Mouse (Mus musculus) kidney, embryonic 14.5 days (tissue): Measurements from ENCODE around the gene Tbcel. TPM values are rescaled to one million over a fixed set of nuclear protein-coding genes. Genes with fewer than 3 reads are reported as not detected.
A peak's percentile ranks its signal among the peaks of the same experiment; 100 is the strongest.

Source experiments
- ATAC-seq: fragments of 200-750 bp; cut with Nextera tagmentation; 2 replicates; pipeline ENCODE4 v1.8.0; 2017; ENCODE audit warnings: moderate number of reproducible peaks, mild to moderate bottlenecking, moderate TSS enrichment, moderate library complexity; ENCODE audit not compliant: low FRiP score, low TSS enrichment
- H3K27ac ChIP-seq: fragments of 300-500 bp; sonication (generic); 2 replicates; pipeline ENCODE4 v1.5.1; 2014; ENCODE audit warnings: low read depth, mild to moderate bottlenecking, low read length, moderate library complexity, mixed read lengths
- H3K27me3 ChIP-seq: fragments of 300-500 bp; sonication (generic); 2 replicates; pipeline ENCODE4 v1.6.1; 2014; ENCODE audit warnings: mild to moderate bottlenecking, low read length; ENCODE audit not compliant: control insufficient read depth, insufficient read depth
- H3K36me3 ChIP-seq: fragments of 300-500 bp; sonication (generic); 2 replicates; pipeline ENCODE4 v1.6.1; 2014; ENCODE audit warnings: low read length, mixed read lengths; ENCODE audit not compliant: control insufficient read depth, insufficient read depth
- H3K4me1 ChIP-seq: fragments of 300-500 bp; sonication (generic); 2 replicates; pipeline ENCODE4 v1.6.1; 2014; ENCODE audit warnings: low read length, mixed read lengths; ENCODE audit not compliant: control insufficient read depth, insufficient read depth
- H3K4me2 ChIP-seq: fragments of 300-500 bp; sonication (generic); replicated peaks from 2 replicates; pipeline ENCODE4 v1.6.1; 2014; ENCODE audit warnings: low read depth, mild to moderate bottlenecking, low read length
- H3K4me3 ChIP-seq: fragments of 300-500 bp; sonication (generic); 2 replicates; pipeline ENCODE4 v1.5.1; 2014; ENCODE audit warnings: mild to moderate bottlenecking, low read length
- H3K9ac ChIP-seq: fragments of 300-500 bp; sonication (generic); 2 replicates; pipeline ENCODE4 v1.6.1; 2014; ENCODE audit warnings: low read depth, mild to moderate bottlenecking, low read length, moderate library complexity
- H3K9me3 ChIP-seq: fragments of 300-500 bp; sonication (generic); 2 replicates; pipeline ENCODE4 v1.6.1; 2016; ENCODE audit warnings: low read length; ENCODE audit not compliant: control insufficient read depth
- WGBS: fragments of 180-500 bp; shearing (Covaris S2); extraction: QIAGEN DNeasy Blood & Tissue Kit; methylation state at CpG from one replicate; pipeline ENCODE4 v1.1.7; 2014; 5-methylcytosine and 5-hydroxymethylcytosine counted together
- polyA plus RNA-seq: library from polyadenylated mRNA; unstranded; fragments of >200 nt; fragmentation: Nextera tagmentation; extraction: Ambion mirVana; gene quantifications from 2 replicates; pipeline ENCODE4 v1.2.1, GENCODE M21; 2014

Tbcel gene
- polyA plus RNA-seq, 1 experiment from 2014 or later = 6.6 TPM

GRCm38 (mm10) chr9:42418786-42419185 is 88.8 kb downstream of the Tbcel start:
- 86% methylated on average over 5 of the region's 5 CpGs for WGBS
- H3K4me2 ChIP-seq = no peak overlapping the region
- H3K27me3 ChIP-seq = no peaks in the 10 kb centered on the region
- H3K9ac ChIP-seq = no peak overlapping the region
- H3K4me1 ChIP-seq = peaks cover 4% of the 10 kb centered on the region; the same call in 1 of the 2 replicates
- no peak overlapping the region for H3K4me3 ChIP-seq
- no peaks in the 10 kb centered on the region for H3K9me3 ChIP-seq
- ATAC-seq = no peak
- no peak overlapping the region for H3K27ac ChIP-seq
- peaks cover 11% of the 10 kb centered on the region; the same call in 1 of the 2 replicates for H3K36me3 ChIP-seq

DNA sequence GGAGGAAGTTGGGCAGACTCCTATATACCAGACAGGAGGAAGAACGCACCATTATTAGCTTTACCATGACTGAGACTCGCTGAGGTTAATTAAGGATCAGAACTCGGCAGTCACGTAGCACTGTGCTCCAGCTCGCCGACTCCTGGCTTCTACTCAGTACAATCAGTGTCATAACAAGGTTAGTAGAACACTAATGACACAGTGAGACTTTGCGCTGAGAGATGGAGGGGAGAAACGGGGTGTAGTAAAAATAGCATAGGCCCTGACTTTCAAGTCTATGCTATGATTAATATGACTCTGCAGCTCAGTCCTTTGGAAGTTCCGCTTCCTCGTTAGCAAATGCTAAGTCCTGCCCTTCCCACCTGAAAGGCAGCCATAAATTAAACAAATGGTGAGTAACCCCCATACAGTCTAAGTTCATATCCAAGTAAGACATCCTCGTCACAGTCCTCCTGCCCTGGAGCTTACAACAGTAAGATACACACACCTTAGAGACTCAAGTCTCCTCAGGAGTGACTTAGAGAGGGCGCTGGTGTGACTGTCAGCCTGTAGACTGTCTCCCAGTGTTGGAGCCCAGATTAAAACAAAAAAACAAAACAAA is 90.2 kb downstream of the Tbcel start:
- no peak overlapping the region for H3K27ac ChIP-seq
- peaks cover 4% of the 10 kb centered on the region; the same call in 1 of the 2 replicates for H3K4me1 ChIP-seq
- H3K9ac ChIP-seq = no peak overlapping the region
- H3K4me2 ChIP-seq = no peak overlapping the region
- no peaks in the 10 kb centered on the region for H3K27me3 ChIP-seq
- ATAC-seq = no peak
- H3K36me3 ChIP-seq = peaks cover 11% of the 10 kb centered on the region; the same call in 1 of the 2 replicates
- no peaks in the 10 kb centered on the region for H3K9me3 ChIP-seq
- H3K4me3 ChIP-seq = no peak overlapping the region
- WGBS = 65% methylated on average over 12 of the region's 12 CpGs

DNA sequence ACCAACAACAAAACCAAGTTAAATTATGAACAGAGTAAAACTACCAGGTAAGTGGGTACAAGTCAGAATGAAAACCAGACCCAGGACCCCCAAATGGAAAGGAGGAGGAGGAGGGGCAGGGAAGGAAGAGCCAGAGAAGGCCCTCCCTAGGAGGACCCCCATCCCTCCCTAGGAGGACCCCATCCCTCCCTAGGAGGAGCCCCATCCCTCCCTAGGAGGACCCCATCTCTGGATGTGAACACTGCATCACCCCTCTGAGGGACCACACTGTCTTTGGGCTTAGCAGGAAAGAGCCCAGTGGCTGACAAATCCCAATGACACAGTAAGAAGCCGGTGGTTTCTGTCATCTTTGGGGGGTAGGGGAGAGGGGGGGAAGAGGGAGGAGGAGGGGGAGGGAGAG is 92.4 kb downstream of the Tbcel start:
- WGBS = 31% methylated on average over 1 of the region's 1 CpGs
- H3K27ac ChIP-seq = no peak overlapping the region
- H3K36me3 ChIP-seq = peaks cover 2% of the 10 kb centered on the region; the same call in 1 of the 2 replicates
- no peak overlapping the region for H3K4me3 ChIP-seq
- no peak overlapping the region for H3K9ac ChIP-seq
- no peaks in the 10 kb centered on the region for H3K27me3 ChIP-seq
- no peaks in the 10 kb centered on the region for H3K9me3 ChIP-seq
- H3K4me2 ChIP-seq = no peak overlapping the region
- peaks cover 6% of the 10 kb centered on the region; the same call in 1 of the 2 replicates for H3K4me1 ChIP-seq
- 0 out of 2 replicates have a peak, but pooled peaks have one; percentile 60 for ATAC-seq

GRCm38 (mm10) chr9:42413345-42413744 is 94.3 kb downstream of the Tbcel start:
- no peak overlapping the region for H3K4me2 ChIP-seq
- 83% methylated on average over 12 of the region's 12 CpGs for WGBS

DNA sequence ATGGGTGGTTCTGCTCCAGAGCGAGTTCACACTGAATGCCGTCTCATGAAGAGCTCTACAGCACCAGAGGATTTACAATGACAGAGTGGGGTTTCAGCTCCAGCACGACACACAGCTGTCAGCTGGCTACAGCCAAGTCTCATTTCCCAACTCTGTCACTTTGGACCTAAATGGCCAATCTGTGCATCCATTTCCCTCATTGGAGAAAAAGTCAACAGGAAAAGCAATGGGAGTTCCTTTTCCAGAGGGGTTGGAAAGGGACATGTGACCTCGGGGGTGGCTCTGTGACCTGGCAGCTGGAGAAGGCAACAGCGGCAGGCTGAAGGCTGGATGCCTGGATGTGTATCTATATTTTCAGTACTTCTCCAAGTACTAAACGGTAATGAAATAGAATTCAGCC is 96.3 kb downstream of the Tbcel start:
- no peak for ATAC-seq
- Histone ChIP-seq H3K9me3 (no peaks in the 10 kb centered on the region), H3K27ac (no peak overlapping the region), H3K27me3 (no peaks in the 10 kb centered on the region), H3K4me3 (no peak overlapping the region), H3K4me1 (peaks cover 8% of the 10 kb centered on the region; the same call in 1 of the 2 replicates), H3K36me3 (0 out of 2 replicates have a peak, but pooled peaks cover 2% of the 10 kb centered on the region), H3K4me2 (no peak overlapping the region), H3K9ac (no peak overlapping the region)
- 76% methylated on average over 6 of the region's 6 CpGs for WGBS

More at GRCm38 (mm10) chr9:42413345-42413744, 94.3 kb downstream of the Tbcel start:
- no peak overlapping the region for H3K27ac ChIP-seq
- H3K4me1 ChIP-seq = peaks cover 6% of the 10 kb centered on the region; the same call in 1 of the 2 replicates
- no peaks in the 10 kb centered on the region for H3K9me3 ChIP-seq
- no peaks in the 10 kb centered on the region for H3K27me3 ChIP-seq
- no peak overlapping the region for H3K9ac ChIP-seq
- H3K4me3 ChIP-seq = no peak overlapping the region
- 0 out of 2 replicates have a peak, but pooled peaks cover 2% of the 10 kb centered on the region for H3K36me3 ChIP-seq
- no peak for ATAC-seq

DNA sequence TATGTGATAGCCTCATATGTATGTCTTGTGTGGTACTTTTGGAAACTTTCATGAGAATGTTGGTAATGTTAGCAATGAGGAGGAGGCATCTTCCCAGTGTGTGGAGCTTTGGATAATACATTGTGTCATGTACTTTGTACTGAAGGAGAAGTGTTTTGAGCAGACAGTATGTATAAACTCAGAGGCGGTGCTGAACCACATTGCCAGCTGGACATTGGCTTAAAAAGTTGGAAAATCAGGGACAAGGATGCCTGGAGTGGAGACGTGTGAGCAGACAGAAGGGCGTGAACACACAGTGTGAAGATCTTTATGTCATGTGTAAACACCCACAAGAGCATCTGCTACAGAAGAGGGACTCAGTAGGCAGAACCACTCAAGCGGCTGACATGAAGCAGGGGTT is 101.9 kb downstream of the Tbcel start:
- Histone ChIP-seq H3K4me1 (0 out of 2 replicates have a peak, but pooled peaks cover 7% of the 10 kb centered on the region), H3K27me3 (no peaks in the 10 kb centered on the region), H3K4me2 (no peak overlapping the region), H3K9ac (no peak overlapping the region), H3K27ac (no peak overlapping the region), H3K9me3 (no peaks in the 10 kb centered on the region), H3K4me3 (no peak overlapping the region), H3K36me3 (no peaks in the 10 kb centered on the region)
- no peak for ATAC-seq
- 66% methylated on average over 4 of the region's 4 CpGs for WGBS

GRCm38 (mm10) chr9:42401486-42401885 is 106.1 kb downstream of the Tbcel start:
- Histone ChIP-seq H3K4me2 (no peak overlapping the region), H3K9ac (no peak overlapping the region), H3K36me3 (no peaks in the 10 kb centered on the region), H3K4me3 (no peak overlapping the region), H3K4me1 (0 out of 2 replicates have a peak, but pooled peaks cover 6% of the 10 kb centered on the region), H3K27ac (no peak overlapping the region), H3K9me3 (no peaks in the 10 kb centered on the region), H3K27me3 (no peaks in the 10 kb centered on the region)
- 70% methylated on average over 6 of the region's 6 CpGs for WGBS
- ATAC-seq = no peak

DNA sequence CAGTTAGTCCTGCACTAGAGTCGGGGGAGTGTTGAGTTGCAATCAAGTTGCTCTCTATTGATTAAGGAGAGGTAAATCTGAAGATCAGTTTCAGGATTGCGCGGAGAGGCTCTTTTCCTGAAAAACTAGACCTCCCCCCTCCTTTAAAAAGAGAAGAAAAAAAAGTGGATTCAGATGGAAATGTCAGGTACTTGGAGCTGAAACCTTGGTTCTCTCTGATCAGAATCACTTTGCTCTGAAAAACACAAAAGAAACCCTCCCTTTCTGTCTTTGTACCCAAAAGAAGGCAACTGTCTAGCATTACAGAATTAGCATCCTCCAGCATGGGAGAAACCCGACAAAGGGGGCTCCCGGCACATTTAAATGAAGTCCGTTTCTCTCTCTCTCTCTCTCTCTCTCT is 107.8 kb downstream of the Tbcel start, which contains the start of gene Tecta:
Gene Tecta, minus strand, starts transcription at position 101 of the 400 bp plus-strand sequence.
- peaks cover under 1% of the 10 kb centered on the region; the same call in 1 of the 2 replicates for H3K4me1 ChIP-seq
- no peak within 1 kb of the TSS for H3K4me3 ChIP-seq
- H3K9ac ChIP-seq = no peak within 1 kb of the TSS
- no peaks in the 10 kb centered on the region for H3K9me3 ChIP-seq
- H3K27ac ChIP-seq = no peak within 1 kb of the TSS
- no peaks in the 10 kb centered on the region for H3K27me3 ChIP-seq
- H3K36me3 ChIP-seq = no peaks in the 10 kb centered on the region
- WGBS = 66% methylated on average over 6 of the region's 6 CpGs
- H3K4me2 ChIP-seq = no peak within 1 kb of the TSS
- ATAC-seq = no peak

- Histone ChIP-seq H3K27ac (no peak overlapping the region), H3K27me3 (no peaks in the 10 kb centered on the region), H3K4me3 (no peak overlapping the region), H3K9me3 (no peaks in the 10 kb centered on the region), H3K36me3 (no peaks in the 10 kb centered on the region), H3K9ac (no peak overlapping the region), H3K4me1 (peaks cover 3% of the 10 kb centered on the region; the same call in 1 of the 2 replicates), H3K4me2 (no peak overlapping the region)
- 53% methylated on average over 2 of the region's 2 CpGs for WGBS
- ATAC-seq = no peak
Measured at GRCm38 (mm10) chr9:42396141-42396540, 111.5 kb downstream of the Tbcel start.
